Comparison of ENCODE assay signal across 12 mouse cellular contexts in genomic region chr9:61982940-61983620, GRCm38 (mm10). TPM values are rescaled to one million over a fixed set of nuclear protein-coding genes. Genes with fewer than 3 reads are reported as not detected.
DNase-seq lines count a peak whose midpoint lies in the region; ATAC-seq and TF ChIP-seq lines count a peak whose summit lies in the region.
"Had no signal": no experiment of that assay in that cellular context is flagged by ENCODE, and none has a peak within 500 bp of the region (broad histone marks: within the 10 kb centered on the region; RNA-seq: fewer than 3 reads in every experiment).

No protein-coding gene starts in this region.

- no peak overlapping the region for H3K9ac ChIP-seq in stomach, postnatal 0 days (ENCODE audit: low read length)
- no peak overlapping the region for H3K9ac ChIP-seq in midbrain, embryonic 16.5 days (ENCODE audit: low read depth, low read length)
- H3K9ac ChIP-seq: forebrain, embryonic 13.5 days; hindbrain, embryonic 12.5 days; lung, embryonic 15.5 days had no signal

- H3K27ac ChIP-seq in gastrocnemius, adult 2 months, result peak overlapping the region; percentile 8; the same call in 1 of the 2 replicates
- no peak overlapping the region for H3K27ac ChIP-seq in stomach, postnatal 0 days (replicated peaks)
- H3K27ac ChIP-seq in embryonic facial prominence, embryonic 10.5 days (replicated peaks), result no peak overlapping the region
- no peak overlapping the region for H3K27ac ChIP-seq in midbrain, embryonic 16.5 days (ENCODE audit: low read length)
- H3K27ac ChIP-seq: forebrain, embryonic 13.5 days; hindbrain, embryonic 12.5 days; lung, embryonic 15.5 days had no signal

- 86% methylated on average over 7 of the region's 7 CpGs for WGBS in stomach, postnatal 0 days
- 86% methylated on average over 7 of the region's 7 CpGs for WGBS in embryonic facial prominence, embryonic 10.5 days
- WGBS in midbrain, embryonic 16.5 days, result 90% methylated on average over 7 of the region's 7 CpGs

- H3K4me2 ChIP-seq in stomach, postnatal 0 days (replicated peaks; ENCODE audit: low read depth), result no peak overlapping the region
- H3K4me2 ChIP-seq in midbrain, embryonic 16.5 days (ENCODE audit: low read length), result no peak overlapping the region
- H3K4me2 ChIP-seq: forebrain, embryonic 13.5 days; hindbrain, embryonic 12.5 days; lung, embryonic 15.5 days had no signal

- intact Hi-C loops in gastrocnemius, adult 2 months (cut with DNase I), result no loop called here
- intact Hi-C loops in gastrocnemius, postnatal 36 days (cut with DNase I), result no loop called here

- ATAC-seq in inflammation-experienced regulatory T-cells, adult 6 months, result peak; percentile 82
- ATAC-seq in stomach, postnatal 0 days (ENCODE audit: low FRiP score, low TSS enrichment), result peak; percentile 36; the same call in 1 of the 2 replicates
- ATAC-seq in midbrain, embryonic 16.5 days, result no peak
- ATAC-seq: forebrain, embryonic 13.5 days had no signal

- no peak overlapping the region for H3K4me3 ChIP-seq in gastrocnemius, adult 2 months
- no peak overlapping the region for H3K4me3 ChIP-seq in stomach, postnatal 0 days (ENCODE audit: low read depth, low read length)
- no peak overlapping the region for H3K4me3 ChIP-seq in embryonic facial prominence, embryonic 10.5 days
- no peak overlapping the region for H3K4me3 ChIP-seq in midbrain, embryonic 16.5 days (ENCODE audit: low read depth, low read length)
- H3K4me3 ChIP-seq: forebrain, embryonic 13.5 days; hindbrain, embryonic 12.5 days; lung, embryonic 15.5 days had no signal

- TF ChIP-seq CTCF in gastrocnemius, adult 2 months (IDR thresholded peaks at IDR 0.05), result no peak
- TF ChIP-seq CTCF in stomach, postnatal 0 days (IDR thresholded peaks at IDR 0.05; ENCODE audit: low read depth), result no peak

- no peaks in the 10 kb centered on the region for H3K9me3 ChIP-seq in stomach, postnatal 0 days (ENCODE audit: control insufficient read depth, low read length)
- H3K9me3 ChIP-seq in embryonic facial prominence, embryonic 10.5 days, result no peaks in the 10 kb centered on the region
- H3K9me3 ChIP-seq in midbrain, embryonic 16.5 days (replicated peaks; ENCODE audit: control insufficient read depth, low read length, poor library complexity, severe bottlenecking), result no peaks in the 10 kb centered on the region
- H3K9me3 ChIP-seq: forebrain, embryonic 13.5 days; hindbrain, embryonic 12.5 days; lung, embryonic 15.5 days had no signal

- no peaks in the 10 kb centered on the region for H3K4me1 ChIP-seq in stomach, postnatal 0 days (replicated peaks; ENCODE audit: control insufficient read depth, insufficient read depth)
- H3K4me1 ChIP-seq in embryonic facial prominence, embryonic 10.5 days, result peaks cover 26% of the 10 kb centered on the region
- no peaks in the 10 kb centered on the region for H3K4me1 ChIP-seq in midbrain, embryonic 16.5 days (ENCODE audit: control insufficient read depth, insufficient read depth, low read length)
- H3K4me1 ChIP-seq: hindbrain, embryonic 12.5 days; lung, embryonic 15.5 days had no signal

- no peaks in the 10 kb centered on the region for H3K27me3 ChIP-seq in stomach, postnatal 0 days (ENCODE audit: control insufficient read depth, insufficient read depth, low read length)
- no peaks in the 10 kb centered on the region for H3K27me3 ChIP-seq in embryonic facial prominence, embryonic 10.5 days (replicated peaks; ENCODE audit: low read depth, poor library complexity, severe bottlenecking)
- H3K27me3 ChIP-seq in midbrain, embryonic 16.5 days (ENCODE audit: control insufficient read depth, insufficient read depth, low read depth, low read length), result no peaks in the 10 kb centered on the region
- H3K27me3 ChIP-seq: forebrain, embryonic 13.5 days; hindbrain, embryonic 12.5 days; lung, embryonic 15.5 days had no signal

- no peak for TF ChIP-seq EP300 in stomach, postnatal 0 days (optimal IDR thresholded peaks at IDR 0.05)

- no peaks in the 10 kb centered on the region; the same call in 1 of the 2 replicates for H3K36me3 ChIP-seq in stomach, postnatal 0 days (ENCODE audit: control insufficient read depth, insufficient read depth, low read length)
- H3K36me3 ChIP-seq in embryonic facial prominence, embryonic 10.5 days (replicated peaks), result no peaks in the 10 kb centered on the region
- H3K36me3 ChIP-seq in midbrain, embryonic 16.5 days (ENCODE audit: control insufficient read depth, insufficient read depth, low read length), result no peaks in the 10 kb centered on the region
- H3K36me3 ChIP-seq: hindbrain, embryonic 12.5 days; lung, embryonic 15.5 days had no signal

- DNase-seq in gastrocnemius, adult 2 months, result no peak
- no peak for DNase-seq in gastrocnemius, postnatal 36 days
- peak; percentile 39 for DNase-seq in ES-CJ7 (ENCODE audit: low read depth, low spot score)
- DNase-seq in stomach, postnatal 0 days (ENCODE audit: low spot score), result no peak
- DNase-seq in embryonic facial prominence, embryonic 10.5 days (ENCODE audit: low spot score), result no peak
- no peak for DNase-seq in cerebellum, adult 11-12 months
- DNase-seq: kidney, postnatal 14 days had no signal

RNA-seq across cellular contexts. Expression of gene Kif23, which starts 36.5 kb away (rescaled TPM):
- 1 to 10 TPM in 1 of 2 experiments, under 1 TPM in 1; 0.69 to 1.5 TPM for total RNA-seq in gastrocnemius, adult 2 months (2021)
- total RNA-seq in gastrocnemius, postnatal 36 days (2021), result 1 to 10 TPM in 1 of 2 experiments, under 1 TPM in 1; 0.81 to 1.8 TPM
- 10 to 100 TPM in 2 of 3 experiments, 1 to 10 TPM in 1; 4.9 to 91.0 (median 14.7) TPM for polyA plus RNA-seq in inflammation-experienced regulatory T-cells, adult 6 months (2017; shearing (Covaris generic))
- polyA plus RNA-seq in stomach, postnatal 0 days (2015; fragmentation: Nextera tagmentation; extraction: Ambion mirVana), result 19.9 and 25.1 TPM in 2 replicates
- 112 and 118 TPM in 2 replicates for polyA plus RNA-seq in embryonic facial prominence, embryonic 10.5 days (2016; fragmentation: Nextera tagmentation; extraction: Ambion mirVana)
- polyA plus RNA-seq in midbrain, embryonic 16.5 days (2015; fragmentation: Nextera tagmentation; extraction: Ambion mirVana), result 10.1 and 12.9 TPM in 2 replicates

RNA-seq across cellular contexts. Expression of gene Paqr5, which starts 43.6 kb away (rescaled TPM):
- not detected for total RNA-seq in gastrocnemius, adult 2 months (2021)
- total RNA-seq in gastrocnemius, postnatal 36 days (2021), result not detected
- under 1 TPM; 0.10 to 0.23 (median 0.22) TPM for polyA plus RNA-seq in inflammation-experienced regulatory T-cells, adult 6 months (2017; shearing (Covaris generic))
- polyA plus RNA-seq in stomach, postnatal 0 days (2015; fragmentation: Nextera tagmentation; extraction: Ambion mirVana), result 92.5 and 97.2 TPM in 2 replicates
- 1.2 TPM in 2 replicates for polyA plus RNA-seq in embryonic facial prominence, embryonic 10.5 days (2016; fragmentation: Nextera tagmentation; extraction: Ambion mirVana)
- polyA plus RNA-seq in midbrain, embryonic 16.5 days (2015; fragmentation: Nextera tagmentation; extraction: Ambion mirVana), result 0.18 and 0.48 TPM in 2 replicates

Comparison
In these comparisons a context has a peak if more than half of its experiments do, and no peak if none do; other contexts are left out.
1. RNA of gene Paqr5, which starts 43.6 kb away (polyA plus RNA-seq): 92.5 to 97.2 TPM in stomach, postnatal 0 days; 1.2 TPM in embryonic facial prominence, embryonic 10.5 days, 0.10 to 0.23 TPM in inflammation-experienced regulatory T-cells, adult 6 months and 0.18 to 0.48 TPM in midbrain, embryonic 16.5 days; every median in the first group is over 10 times any median in the second.